Mouse (Mus musculus) inflammation-experienced regulatory T-cells, adult 16 weeks (primary cell): Measurements from ENCODE around the gene H2al1c. TPM values are rescaled to one million over a fixed set of nuclear protein-coding genes. Genes with fewer than 3 reads are reported as not detected.

ENCODE experiments used
- polyA plus RNA-seq: library from polyadenylated mRNA; unstranded; fragments of 100-300 nt; shearing (Covaris generic); gene quantifications from one replicate; pipeline ENCODE4 v1.2.1, GENCODE M21; 2017

The H2al1c gene
- polyA plus RNA-seq = not detected

DNA sequence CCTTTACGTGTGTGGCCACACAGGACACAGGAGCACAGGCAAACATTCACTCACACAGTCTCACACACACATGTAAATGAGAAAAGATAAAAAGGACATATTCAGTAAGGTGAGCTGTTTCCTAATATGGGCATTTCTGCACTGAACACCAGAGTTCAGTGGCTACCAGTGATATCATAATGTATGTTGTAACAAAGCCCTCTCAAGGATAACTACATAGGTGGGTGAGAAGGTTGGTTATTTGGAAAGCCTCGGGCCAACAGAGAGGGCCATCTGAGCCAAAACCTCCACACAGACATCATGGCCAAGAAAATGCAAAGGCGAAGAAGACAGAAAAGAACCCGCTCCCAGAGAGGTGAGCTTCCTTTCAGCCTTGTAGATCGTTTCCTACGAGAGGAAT is at the start of gene H2al1c:
Gene H2al1c (plus strand): TSS at position 301 of the 400 bp plus-strand sequence.

DNA sequence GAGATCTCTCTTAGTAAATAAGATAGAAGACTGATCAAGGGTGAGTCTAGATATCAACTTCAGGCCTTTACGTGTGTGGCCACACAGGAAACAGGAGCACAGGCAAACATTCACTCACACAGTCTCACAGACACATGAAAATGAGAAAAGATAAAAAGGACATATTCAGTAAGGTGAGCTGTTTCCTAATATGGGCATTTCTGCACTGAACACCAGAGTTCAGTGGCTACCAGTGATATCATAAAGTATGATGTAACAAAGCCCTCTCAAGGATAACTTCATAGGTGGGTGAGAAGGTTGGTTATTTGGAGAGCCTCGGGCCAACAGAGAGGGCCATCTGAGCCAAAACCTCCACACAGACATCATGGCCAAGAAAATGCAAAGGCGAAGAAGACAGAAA is 6.5 kb upstream of the H2al1c start, which contains the start of gene H2al1a:
Gene H2al1a (plus strand): TSS at position 301 of the 400 bp plus-strand sequence.

DNA sequence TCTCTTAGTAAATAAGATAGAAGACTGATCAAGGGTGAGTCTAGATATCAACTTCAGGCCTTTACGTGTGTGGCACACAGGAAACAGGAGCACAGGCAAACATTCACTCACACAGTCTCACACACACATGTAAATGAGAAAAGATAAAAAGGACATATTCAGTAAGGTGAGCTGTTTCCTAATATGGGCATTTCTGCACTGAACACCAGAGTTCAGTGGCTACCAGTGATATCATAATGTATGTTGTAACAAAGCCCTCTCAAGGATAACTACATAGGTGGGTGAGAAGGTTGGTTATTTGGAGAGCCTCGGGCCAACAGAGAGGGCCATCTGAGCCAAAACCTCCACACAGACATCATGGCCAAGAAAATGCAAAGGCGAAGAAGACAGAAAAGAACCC is 3.3 kb upstream of the H2al1c start, which contains the start of gene H2al1b:
Gene H2al1b (plus strand): TSS at position 301 of the 400 bp plus-strand sequence.

DNA sequence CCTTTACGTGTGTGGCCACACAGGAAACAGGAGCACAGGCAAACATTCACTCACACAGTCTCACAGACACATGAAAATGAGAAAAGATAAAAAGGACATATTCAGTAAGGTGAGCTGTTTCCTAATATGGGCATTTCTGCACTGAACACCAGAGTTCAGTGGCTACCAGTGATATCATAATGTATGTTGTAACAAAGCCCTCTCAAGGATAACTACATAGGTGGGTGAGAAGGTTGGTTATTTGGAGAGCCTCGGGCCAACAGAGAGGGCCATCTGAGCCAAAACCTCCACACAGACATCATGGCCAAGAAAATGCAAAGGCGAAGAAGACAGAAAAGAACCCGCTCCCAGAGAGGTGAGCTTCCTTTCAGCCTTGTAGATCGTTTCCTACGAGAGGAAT is 3.1 kb downstream of the H2al1c start, which contains the start of gene H2al1d:
Gene H2al1d (plus strand): TSS at position 301 of the 400 bp plus-strand sequence.

DNA sequence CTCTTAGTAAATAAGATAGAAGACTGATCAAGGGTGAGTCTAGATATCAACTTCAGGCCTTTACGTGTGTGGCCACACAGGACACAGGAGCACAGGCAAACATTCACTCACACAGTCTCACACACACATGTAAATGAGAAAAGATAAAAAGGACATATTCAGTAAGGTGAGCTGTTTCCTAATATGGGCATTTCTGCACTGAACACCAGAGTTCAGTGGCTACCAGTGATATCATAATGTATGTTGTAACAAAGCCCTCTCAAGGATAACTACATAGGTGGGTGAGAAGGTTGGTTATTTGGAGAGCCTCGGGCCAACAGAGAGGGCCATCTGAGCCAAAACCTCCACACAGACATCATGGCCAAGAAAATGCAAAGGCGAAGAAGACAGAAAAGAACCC is 6.2 kb downstream of the H2al1c start, which contains the start of gene H2al1e:
Gene H2al1e (plus strand): TSS at position 301 of the 400 bp plus-strand sequence.

DNA sequence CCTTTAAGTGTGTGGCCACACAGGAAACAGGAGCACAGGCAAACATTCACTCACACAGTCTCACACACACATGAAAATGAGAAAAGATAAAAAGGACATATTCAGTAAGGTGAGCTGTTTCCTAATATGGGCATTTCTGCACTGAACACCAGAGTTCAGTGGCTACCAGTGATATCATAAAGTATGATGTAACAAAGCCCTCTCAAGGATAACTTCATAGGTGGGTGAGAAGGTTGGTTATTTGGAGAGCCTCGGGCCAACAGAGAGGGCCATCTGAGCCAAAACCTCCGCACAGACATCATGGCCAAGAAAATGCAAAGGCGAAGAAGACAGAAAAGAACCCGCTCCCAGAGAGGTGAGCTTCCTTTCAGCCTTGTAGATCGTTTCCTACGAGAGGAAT is 9.4 kb downstream of the H2al1c start, which contains the start of gene H2al1f:
Gene H2al1f (plus strand): TSS at position 301 of the 400 bp plus-strand sequence.

DNA sequence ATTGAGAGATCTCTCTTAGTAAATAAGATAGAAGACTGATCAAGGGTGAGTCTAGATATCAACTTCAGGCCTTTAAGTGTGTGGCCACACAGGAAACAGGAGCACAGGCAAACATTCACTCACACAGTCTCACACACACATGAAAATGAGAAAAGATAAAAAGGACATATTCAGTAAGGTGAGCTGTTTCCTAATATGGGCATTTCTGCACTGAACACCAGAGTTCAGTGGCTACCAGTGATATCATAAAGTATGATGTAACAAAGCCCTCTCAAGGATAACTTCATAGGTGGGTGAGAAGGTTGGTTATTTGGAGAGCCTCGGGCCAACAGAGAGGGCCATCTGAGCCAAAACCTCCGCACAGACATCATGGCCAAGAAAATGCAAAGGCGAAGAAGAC is 12.5 kb downstream of the H2al1c start, which contains the start of gene H2al1g:
Gene H2al1g (plus strand): TSS at position 301 of the 400 bp plus-strand sequence.

DNA sequence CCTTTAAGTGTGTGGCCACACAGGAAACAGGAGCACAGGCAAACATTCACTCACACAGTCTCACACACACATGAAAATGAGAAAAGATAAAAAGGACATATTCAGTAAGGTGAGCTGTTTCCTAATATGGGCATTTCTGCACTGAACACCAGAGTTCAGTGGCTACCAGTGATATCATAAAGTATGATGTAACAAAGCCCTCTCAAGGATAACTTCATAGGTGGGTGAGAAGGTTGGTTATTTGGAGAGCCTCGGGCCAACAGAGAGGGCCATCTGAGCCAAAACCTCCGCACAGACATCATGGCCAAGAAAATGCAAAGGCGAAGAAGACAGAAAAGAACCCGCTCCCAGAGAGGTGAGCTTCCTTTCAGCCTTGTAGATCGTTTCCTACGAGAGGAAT is 15.7 kb downstream of the H2al1c start, which contains the start of gene H2al1h:
Gene H2al1h (plus strand): TSS at position 301 of the 400 bp plus-strand sequence.

DNA sequence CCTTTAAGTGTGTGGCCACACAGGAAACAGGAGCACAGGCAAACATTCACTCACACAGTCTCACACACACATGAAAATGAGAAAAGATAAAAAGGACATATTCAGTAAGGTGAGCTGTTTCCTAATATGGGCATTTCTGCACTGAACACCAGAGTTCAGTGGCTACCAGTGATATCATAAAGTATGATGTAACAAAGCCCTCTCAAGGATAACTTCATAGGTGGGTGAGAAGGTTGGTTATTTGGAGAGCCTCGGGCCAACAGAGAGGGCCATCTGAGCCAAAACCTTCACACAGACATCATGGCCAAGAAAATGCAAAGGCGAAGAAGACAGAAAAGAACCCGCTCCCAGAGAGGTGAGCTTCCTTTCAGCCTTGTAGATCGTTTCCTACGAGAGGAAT is 18.9 kb downstream of the H2al1c start, which contains the start of gene H2al1i:
Gene H2al1i (plus strand): TSS at position 301 of the 400 bp plus-strand sequence.

DNA sequence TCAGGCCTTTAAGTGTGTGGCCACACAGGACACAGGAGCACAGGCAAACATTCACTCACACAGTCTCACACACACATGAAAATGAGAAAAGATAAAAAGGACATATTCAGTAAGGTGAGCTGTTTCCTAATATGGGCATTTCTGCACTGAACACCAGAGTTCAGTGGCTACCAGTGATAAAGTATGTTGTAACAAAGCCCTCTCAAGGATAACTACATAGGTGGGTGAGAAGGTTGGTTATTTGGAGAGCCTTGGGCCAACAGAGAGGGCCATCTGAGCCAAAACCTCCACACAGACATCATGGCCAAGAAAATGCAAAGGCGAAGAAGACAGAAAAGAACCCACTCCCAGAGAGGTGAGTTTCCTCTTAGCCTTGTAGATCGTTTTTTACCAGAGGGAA is 22.1 kb downstream of the H2al1c start, which contains the start of gene H2al1j:
Gene H2al1j (plus strand): TSS at position 301 of the 400 bp plus-strand sequence.

Other genes with a start within 250 kb of the H2al1c start
- gene H2al1a, start 6.4 kb upstream of the H2al1c start, polyA plus RNA-seq = not detected
- not detected for gene H2al1b, start 3.2 kb upstream of the H2al1c start, polyA plus RNA-seq
- not detected for gene H2al1d, start 3.2 kb downstream of the H2al1c start, polyA plus RNA-seq
- gene H2al1e, start 6.3 kb downstream of the H2al1c start, polyA plus RNA-seq = not detected
- not detected for gene H2al1f, start 9.5 kb downstream of the H2al1c start, polyA plus RNA-seq
- gene H2al1g, start 12.6 kb downstream of the H2al1c start, polyA plus RNA-seq = not detected
- not detected for gene H2al1h, start 15.8 kb downstream of the H2al1c start, polyA plus RNA-seq
- gene H2al1i, start 19.0 kb downstream of the H2al1c start, polyA plus RNA-seq = not detected
- not detected for gene H2al1j, start 22.2 kb downstream of the H2al1c start, polyA plus RNA-seq